Mouse (Mus musculus): Measurements from ENCODE around the gene Alad. TPM values are rescaled to one million over a fixed set of nuclear protein-coding genes. Genes with fewer than 3 reads are reported as not detected.
A peak's percentile ranks its signal among the peaks of the same experiment; 100 is the strongest.

Gene Alad
- 63.3 and 64.3 TPM in 2 replicates for polyA plus RNA-seq (2015; fragmentation: Nextera tagmentation; extraction: Ambion mirVana)

GRCm38 (mm10) chr4:62519849-62520233 lies at the start of gene Alad:
Gene Alad, minus strand, starts transcription at chr4:62519918.
- under 1% methylated on average over 37 of the region's 37 CpGs for WGBS
- Histone ChIP-seq H3K27ac (replicated peaks) (peak within 1 kb of the TSS; percentile 77), H3K4me1 (peaks cover 31% of the 10 kb centered on the region), H3K4me3 (peak within 1 kb of the TSS; percentile 90), H3K4me2 (replicated peaks) (peak within 1 kb of the TSS; percentile 68), H3K9ac (replicated peaks) (peak within 1 kb of the TSS; percentile 71), H3K27me3 (no peaks in the 10 kb centered on the region), H3K36me3 (peaks cover 4% of the 10 kb centered on the region), H3K9me3 (no peaks in the 10 kb centered on the region)
- ATAC-seq (replicated peaks) = peak; percentile 89

GRCm38 (mm10) chr4:62568359-62568758 lies 48.6 kb upstream of the Alad start:
- Histone ChIP-seq H3K36me3 (no peaks in the 10 kb centered on the region), H3K4me3 (no peak overlapping the region), H3K9ac (replicated peaks) (no peak overlapping the region), H3K4me1 (no peaks in the 10 kb centered on the region), H3K4me2 (replicated peaks) (no peak overlapping the region), H3K27me3 (no peaks in the 10 kb centered on the region), H3K27ac (replicated peaks) (no peak overlapping the region), H3K9me3 (no peaks in the 10 kb centered on the region)
- 100% methylated on average over 1 of the region's 1 CpGs for WGBS
- ATAC-seq (replicated peaks) = no peak

GRCm38 (mm10) chr4:62567696-62568095 lies 48.0 kb upstream of the Alad start:
- Histone ChIP-seq H3K9ac (replicated peaks) (no peak overlapping the region), H3K4me2 (replicated peaks) (no peak overlapping the region), H3K4me1 (no peaks in the 10 kb centered on the region), H3K27ac (replicated peaks) (no peak overlapping the region), H3K4me3 (no peak overlapping the region), H3K36me3 (no peaks in the 10 kb centered on the region), H3K9me3 (no peaks in the 10 kb centered on the region), H3K27me3 (no peaks in the 10 kb centered on the region)
- no peak for ATAC-seq (replicated peaks)
- 85% methylated on average over 6 of the region's 6 CpGs for WGBS

- Histone ChIP-seq H3K9me3 (no peaks in the 10 kb centered on the region), H3K4me2 (replicated peaks) (no peak overlapping the region), H3K9ac (replicated peaks) (no peak overlapping the region), H3K4me3 (no peak overlapping the region), H3K27me3 (no peaks in the 10 kb centered on the region), H3K27ac (replicated peaks) (no peak overlapping the region), H3K36me3 (no peaks in the 10 kb centered on the region), H3K4me1 (peaks cover 1% of the 10 kb centered on the region; the same call in 1 of the 2 replicates)
- ATAC-seq (replicated peaks) = no peak
- WGBS = 88% methylated on average over 4 of the region's 4 CpGs
These were observed 46.8 kb upstream of the Alad start for GRCm38 (mm10) chr4:62566530-62566929.

- H3K4me2 ChIP-seq (replicated peaks) = no peak overlapping the region
- H3K27me3 ChIP-seq = 0 out of 2 replicates have a peak, but pooled peaks cover 3% of the 10 kb centered on the region
- WGBS = 68% methylated on average over 4 of the region's 4 CpGs
- H3K27ac ChIP-seq (replicated peaks) = no peak overlapping the region
- peaks cover 4% of the 10 kb centered on the region; the same call in 1 of the 2 replicates for H3K4me1 ChIP-seq
- H3K9me3 ChIP-seq = no peaks in the 10 kb centered on the region
- H3K4me3 ChIP-seq = no peak overlapping the region
- no peaks in the 10 kb centered on the region for H3K36me3 ChIP-seq
- H3K9ac ChIP-seq (replicated peaks) = no peak overlapping the region
- no peak for ATAC-seq (replicated peaks)
These were observed 42.3 kb upstream of the Alad start for GRCm38 (mm10) chr4:62562006-62562405.

- Histone ChIP-seq H3K4me3 (no peak overlapping the region), H3K9ac (replicated peaks) (no peak overlapping the region), H3K36me3 (no peaks in the 10 kb centered on the region), H3K27ac (replicated peaks) (no peak overlapping the region), H3K4me1 (peaks cover 4% of the 10 kb centered on the region; the same call in 1 of the 2 replicates), H3K9me3 (no peaks in the 10 kb centered on the region), H3K27me3 (0 out of 2 replicates have a peak, but pooled peaks cover 3% of the 10 kb centered on the region), H3K4me2 (replicated peaks) (no peak overlapping the region)
- WGBS = 24% methylated on average over 3 of the region's 3 CpGs
- ATAC-seq (replicated peaks) = peak; percentile 57
These were observed 41.9 kb upstream of the Alad start for GRCm38 (mm10) chr4:62561630-62562001.

GRCm38 (mm10) chr4:62560963-62561629 lies 41.4 kb upstream of the Alad start:
- Histone ChIP-seq H3K36me3 (no peaks in the 10 kb centered on the region), H3K4me2 (replicated peaks) (no peak overlapping the region), H3K27me3 (0 out of 2 replicates have a peak, but pooled peaks cover 3% of the 10 kb centered on the region), H3K9me3 (no peaks in the 10 kb centered on the region), H3K9ac (replicated peaks) (no peak overlapping the region), H3K4me1 (peaks cover 4% of the 10 kb centered on the region; the same call in 1 of the 2 replicates), H3K27ac (replicated peaks) (no peak overlapping the region), H3K4me3 (no peak overlapping the region)
- WGBS = 20% methylated on average over 4 of the region's 4 CpGs
- peak; percentile 82 for ATAC-seq (replicated peaks)

GRCm38 (mm10) chr4:62559797-62560329 lies 40.1 kb upstream of the Alad start, which contains the start of gene Rgs3:
Gene Rgs3, plus strand, starts transcription at chr4:62559847.
- peaks cover 4% of the 10 kb centered on the region; the same call in 1 of the 2 replicates for H3K4me1 ChIP-seq
- H3K4me2 ChIP-seq (replicated peaks) = no peak within 1 kb of the TSS
- no peak within 1 kb of the TSS for H3K4me3 ChIP-seq
- no peak for ATAC-seq (replicated peaks)
- H3K9ac ChIP-seq (replicated peaks) = no peak within 1 kb of the TSS
- H3K27me3 ChIP-seq = 0 out of 2 replicates have a peak, but pooled peaks cover 3% of the 10 kb centered on the region
- WGBS = 72% methylated on average over 6 of the region's 6 CpGs
- no peaks in the 10 kb centered on the region for H3K36me3 ChIP-seq
- no peaks in the 10 kb centered on the region for H3K9me3 ChIP-seq
- H3K27ac ChIP-seq (replicated peaks) = no peak within 1 kb of the TSS

- no peak overlapping the region for H3K4me3 ChIP-seq
- no peak for ATAC-seq (replicated peaks)
- H3K27ac ChIP-seq (replicated peaks) = no peak overlapping the region
- H3K4me1 ChIP-seq = peaks cover 4% of the 10 kb centered on the region; the same call in 1 of the 2 replicates
- no peaks in the 10 kb centered on the region for H3K9me3 ChIP-seq
- H3K36me3 ChIP-seq = no peaks in the 10 kb centered on the region
- H3K9ac ChIP-seq (replicated peaks) = no peak overlapping the region
- WGBS = 42% methylated on average over 3 of the region's 3 CpGs
- 0 out of 2 replicates have a peak, but pooled peaks cover 3% of the 10 kb centered on the region for H3K27me3 ChIP-seq
- H3K4me2 ChIP-seq (replicated peaks) = no peak overlapping the region
These were observed 37.7 kb upstream of the Alad start for GRCm38 (mm10) chr4:62557436-62557835.

GRCm38 (mm10) chr4:62551966-62552365 lies 32.2 kb upstream of the Alad start:
- no peaks in the 10 kb centered on the region for H3K9me3 ChIP-seq
- ATAC-seq (replicated peaks) = no peak
- no peak overlapping the region for H3K4me3 ChIP-seq
- WGBS = 86% methylated on average over 7 of the region's 7 CpGs
- H3K9ac ChIP-seq (replicated peaks) = no peak overlapping the region
- no peak overlapping the region for H3K27ac ChIP-seq (replicated peaks)
- H3K27me3 ChIP-seq = no peaks in the 10 kb centered on the region
- H3K36me3 ChIP-seq = no peaks in the 10 kb centered on the region
- H3K4me2 ChIP-seq (replicated peaks) = no peak overlapping the region
- H3K4me1 ChIP-seq = no peaks in the 10 kb centered on the region

GRCm38 (mm10) chr4:62544801-62545200 lies 25.1 kb upstream of the Alad start:
- Histone ChIP-seq H3K27me3 (no peaks in the 10 kb centered on the region), H3K4me2 (replicated peaks) (no peak overlapping the region), H3K4me3 (no peak overlapping the region), H3K36me3 (no peaks in the 10 kb centered on the region), H3K9me3 (no peaks in the 10 kb centered on the region), H3K27ac (replicated peaks) (no peak overlapping the region), H3K4me1 (peaks cover 5% of the 10 kb centered on the region; the same call in 1 of the 2 replicates), H3K9ac (replicated peaks) (no peak overlapping the region)
- no peak for ATAC-seq (replicated peaks)

- no peaks in the 10 kb centered on the region for H3K27me3 ChIP-seq
- no peak overlapping the region for H3K9ac ChIP-seq (replicated peaks)
- 90% methylated on average over 6 of the region's 6 CpGs for WGBS
- H3K4me2 ChIP-seq (replicated peaks) = no peak overlapping the region
- no peak for ATAC-seq (replicated peaks)
- H3K9me3 ChIP-seq = no peaks in the 10 kb centered on the region
- H3K4me1 ChIP-seq = peaks cover 5% of the 10 kb centered on the region; the same call in 1 of the 2 replicates
- H3K36me3 ChIP-seq = no peaks in the 10 kb centered on the region
- H3K4me3 ChIP-seq = no peak overlapping the region
- H3K27ac ChIP-seq (replicated peaks) = no peak overlapping the region
These were observed 24.1 kb upstream of the Alad start for GRCm38 (mm10) chr4:62543782-62544181.
